Mouse (Mus musculus) cerebellum, postnatal 10 days (tissue): ENCODE data around the gene Ppid.
"Not testable (repeated sequence)": the region's sequence is repeated elsewhere in the genome, so short reads cannot be mapped to it uniquely, and the experiment has no call there.

Experiments used
- DNase-seq, 2 experiments: peaks; one replicate each; pipeline ENCODE4 v3.0.0; 2021; ENCODE audit warnings: mixed read lengths in 2 of 2

The Ppid gene

DNA sequence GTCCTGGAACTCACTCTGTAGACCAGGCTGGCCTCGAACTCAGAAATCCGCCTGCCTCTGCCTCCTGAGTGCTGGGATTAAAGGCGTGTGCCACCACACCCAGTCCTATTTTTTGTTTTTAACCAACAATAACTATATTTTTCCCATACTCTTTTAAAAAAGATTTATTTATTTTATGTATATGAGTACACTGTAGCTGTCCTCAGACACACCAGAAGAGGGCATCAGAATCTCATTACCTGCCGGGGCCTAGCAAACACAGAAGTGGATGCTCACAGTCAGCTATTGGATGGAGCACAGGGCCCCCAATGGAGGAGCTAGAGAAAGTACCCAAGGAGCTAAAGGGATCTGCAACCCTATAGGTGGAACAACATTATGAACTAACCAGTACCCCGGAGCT lies 17.8 kb upstream of the Ppid start:
- not testable (repeated sequence) for DNase-seq

DNA sequence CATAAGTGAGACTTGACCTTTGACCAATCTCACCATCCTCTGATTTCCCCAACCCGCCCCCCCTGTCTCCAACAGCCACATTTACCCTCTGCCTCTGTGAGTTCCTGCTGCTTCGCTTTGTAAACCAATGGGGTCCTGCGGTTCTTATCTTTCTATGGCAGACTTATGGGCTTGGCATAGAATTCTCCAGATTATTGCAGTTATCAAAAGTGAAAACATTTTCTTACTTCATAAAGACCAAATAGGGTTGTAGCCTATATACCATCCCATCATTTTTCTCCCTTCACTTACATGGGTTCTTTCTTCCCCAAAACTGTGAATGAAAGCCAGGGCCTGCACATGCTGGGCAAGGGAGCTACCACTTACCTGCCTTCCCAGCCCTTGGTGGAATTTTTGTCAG lies 16.8 kb upstream of the Ppid start:
- no peak for DNase-seq

GRCm38 (mm10) chr3:79575576-79576467 lies 15.3 kb upstream of the Ppid start:
- DNase-seq = no peak

DNA sequence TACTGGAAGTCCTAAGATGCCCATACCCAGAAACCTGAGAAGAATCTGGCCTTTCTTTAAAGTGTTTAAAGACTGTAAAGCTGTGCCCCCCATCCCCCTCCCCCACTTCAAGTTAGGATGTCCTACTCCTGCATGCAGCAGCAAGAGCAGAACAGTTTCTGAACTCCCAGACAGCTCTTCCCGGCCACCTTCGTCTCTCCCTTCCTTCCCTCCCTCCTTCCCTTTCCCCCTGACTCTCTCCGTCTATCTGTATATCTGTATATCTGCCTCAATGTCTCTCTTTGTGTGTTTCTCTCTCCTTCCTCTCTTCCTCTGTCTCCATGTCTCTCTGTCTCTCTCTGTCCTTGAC lies 14.7 kb upstream of the Ppid start:
- DNase-seq = no peak

GRCm38 (mm10) chr3:79576865-79577264 lies 14.3 kb upstream of the Ppid start:
- no peak for DNase-seq

DNA sequence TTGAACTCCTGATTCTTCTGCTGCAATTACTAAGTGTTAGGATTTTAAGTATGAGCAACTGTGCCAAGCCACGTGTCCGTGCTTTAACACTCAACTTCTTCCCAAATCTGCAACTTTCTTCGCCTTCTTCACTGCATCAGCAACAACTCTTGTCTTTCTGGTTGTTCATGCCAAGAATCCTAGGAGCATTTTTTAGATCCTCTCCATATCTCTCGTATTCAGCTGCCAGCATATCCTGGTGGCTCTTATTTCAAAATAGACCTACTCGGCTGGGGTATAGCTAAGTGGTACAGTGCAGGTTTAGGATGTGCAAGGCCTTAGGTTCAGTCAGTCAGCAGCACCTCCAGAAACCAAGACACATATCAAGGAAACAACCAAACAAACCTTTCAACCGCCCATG lies 13.5 kb upstream of the Ppid start:
- DNase-seq = no peak

GRCm38 (mm10) chr3:79578164-79578563 lies 13.0 kb upstream of the Ppid start:
- DNase-seq = no peak

DNA sequence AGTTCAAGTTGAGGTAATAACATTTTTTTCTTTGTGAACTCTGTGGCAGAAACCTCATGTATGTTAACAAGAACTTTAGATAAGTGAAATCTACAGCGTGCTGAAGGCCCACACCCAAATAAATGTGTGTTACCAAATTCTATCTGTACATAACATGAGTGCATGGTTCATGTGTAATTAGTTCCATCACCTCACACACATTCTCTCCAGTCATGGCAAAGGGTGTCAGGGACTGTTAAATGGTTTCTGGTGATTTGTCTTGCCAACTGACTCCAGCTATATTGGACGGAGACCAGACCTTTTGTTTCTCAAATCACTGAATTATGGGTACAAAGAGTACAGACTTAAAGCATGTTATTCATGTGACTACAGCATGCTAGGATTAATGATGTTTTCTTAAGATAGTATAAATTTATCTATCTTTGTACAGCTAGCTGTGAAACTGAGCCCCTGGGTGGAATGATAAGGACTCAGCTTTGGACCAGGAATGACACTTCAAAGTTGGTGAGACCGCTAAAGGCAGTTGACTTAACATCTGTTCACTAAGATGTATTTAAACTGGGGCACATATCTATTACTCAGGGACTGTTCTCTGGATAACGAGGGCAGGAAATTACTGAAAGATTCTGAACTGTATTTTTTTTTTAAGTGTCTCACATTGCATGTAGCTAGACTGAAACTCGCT lies 11.1 kb upstream of the Ppid start:
- DNase-seq = no peak

- DNase-seq = peak; percentile 95 to 96
Observed at GRCm38 (mm10) chr3:79586804-79587203, 4.3 kb upstream of the Ppid start.

GRCm38 (mm10) chr3:79589671-79590070 lies 1.5 kb upstream of the Ppid start:
- no peak for DNase-seq

GRCm38 (mm10) chr3:79591793-79592471 lies 790 bp downstream of the Ppid start:
- no peak for DNase-seq

DNA sequence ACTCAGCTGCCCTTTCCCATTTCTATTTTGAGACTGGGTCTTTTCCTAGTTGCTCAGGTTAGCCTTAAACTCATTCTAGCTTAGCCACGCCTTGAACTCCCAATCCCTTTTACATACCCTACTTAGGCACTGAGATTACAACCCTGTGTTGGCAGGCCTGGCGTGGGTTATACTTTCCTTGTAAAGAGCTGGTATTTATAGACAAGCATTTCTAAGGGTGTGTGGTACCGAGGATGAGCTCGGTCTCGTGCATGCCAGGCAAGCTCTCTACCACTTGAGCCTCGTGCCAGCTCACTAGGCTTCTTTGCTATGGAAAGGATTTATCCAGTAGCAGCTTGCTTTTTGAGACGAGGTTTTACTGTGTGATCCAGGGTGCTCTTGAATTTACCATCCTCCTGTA lies 4.3 kb downstream of the Ppid start:
- no peak for DNase-seq

DNA sequence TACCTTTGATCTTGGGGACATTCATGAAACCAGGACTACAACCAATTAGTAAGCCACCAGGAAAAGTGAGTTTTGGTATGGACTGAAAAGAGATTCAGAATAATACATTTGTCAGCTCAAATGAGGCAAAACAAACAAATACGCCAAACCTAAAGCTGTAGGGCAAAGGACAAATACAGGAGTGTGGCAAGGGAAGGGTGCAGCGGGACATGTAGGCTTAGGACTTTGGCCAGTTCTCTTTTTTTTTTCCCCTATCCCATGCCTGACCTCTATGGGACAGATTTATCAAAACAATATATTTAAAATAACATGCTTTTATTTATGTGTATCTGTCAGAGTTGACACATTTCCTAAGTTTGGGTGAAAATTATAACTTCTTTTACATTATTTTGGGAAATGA lies 18.7 kb downstream of the Ppid start:
- DNase-seq = no peak

DNA sequence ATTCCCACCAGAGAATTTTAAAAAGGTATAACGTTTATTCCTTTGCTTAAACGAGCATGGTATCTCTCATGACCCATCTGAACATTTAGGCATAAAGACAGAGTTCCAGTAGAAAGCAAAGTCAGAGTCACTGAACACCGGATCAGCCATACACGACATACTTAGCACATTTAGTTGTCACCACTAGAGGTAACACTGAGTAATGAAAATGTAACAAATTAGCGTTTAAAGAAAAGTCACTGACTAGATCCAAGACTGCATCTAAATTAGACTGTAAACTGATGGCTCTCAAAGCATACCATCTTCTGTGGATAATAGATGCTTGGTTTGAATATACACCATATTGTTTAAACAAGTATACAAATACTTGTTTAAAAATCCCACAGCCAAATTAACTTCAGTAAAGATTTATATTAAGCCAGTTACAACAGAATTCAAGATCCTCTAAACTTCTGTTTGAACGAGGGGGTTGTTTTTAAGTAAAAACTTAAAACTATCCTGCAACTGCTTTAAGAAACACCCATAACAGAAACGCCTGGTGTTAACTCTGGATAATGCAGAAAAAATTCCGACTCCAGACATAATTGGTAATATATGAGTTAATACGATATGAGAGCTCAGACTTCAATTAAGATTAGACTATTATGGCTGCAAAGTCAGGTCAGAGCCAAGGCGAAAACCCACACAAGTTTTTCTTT lies 36.5 kb downstream of the Ppid start:
- peak in 1 of 2 experiments; percentile 3 for DNase-seq

GRCm38 (mm10) chr3:79628182-79628560 lies 37.0 kb downstream of the Ppid start:
- DNase-seq = no peak

GRCm38 (mm10) chr3:79628561-79629415 lies 37.6 kb downstream of the Ppid start, which contains the start of gene 4930579G24Rik:
Gene 4930579G24Rik (plus strand): TSS chr3:79629079.
- peak; percentile 96 to 97 for DNase-seq

- DNase-seq = peak; percentile 97 to 98
Observed at GRCm38 (mm10) chr3:79629416-79629730, 38.2 kb downstream of the Ppid start, which contains the start of gene Etfdh. Gene Etfdh (minus strand): TSS chr3:79629500.

GRCm38 (mm10) chr3:79652129-79652528 lies 61.0 kb downstream of the Ppid start:
- DNase-seq = no peak
